Mouse (Mus musculus) intestine, embryonic 15.5 days (tissue): Measurements from ENCODE around the gene Cyp2g1. TPM values are rescaled to one million over a fixed set of nuclear protein-coding genes. Genes with fewer than 3 reads are reported as not detected.
A peak's percentile ranks its signal among the peaks of the same experiment; 100 is the strongest.

Experiments used
- ATAC-seq: fragments of 200-750 bp; cut with Nextera tagmentation; 2 replicates; pipeline ENCODE4 v1.8.0; 2017; ENCODE audit warnings: moderate TSS enrichment, moderate library complexity
- H3K27ac ChIP-seq: fragments of 300-500 bp; sonication (generic); 2 replicates; pipeline ENCODE4 v1.5.1; 2015; ENCODE audit warnings: mild to moderate bottlenecking, inconsistent platforms
- H3K27me3 ChIP-seq: fragments of 300-500 bp; sonication (generic); replicated peaks from 2 replicates; pipeline ENCODE4 v1.6.1; 2015; ENCODE audit warnings: inconsistent platforms
- H3K36me3 ChIP-seq: fragments of 300-500 bp; sonication (generic); 2 replicates; pipeline ENCODE4 v1.6.1; 2015; ENCODE audit warnings: inconsistent platforms
- H3K4me1 ChIP-seq: fragments of 300-500 bp; sonication (generic); replicated peaks from 2 replicates; pipeline ENCODE4 v1.6.1; 2015; ENCODE audit warnings: inconsistent platforms
- H3K4me2 ChIP-seq: fragments of 300-500 bp; sonication (generic); replicated peaks from 2 replicates; pipeline ENCODE4 v1.6.1; 2015; ENCODE audit warnings: mild to moderate bottlenecking, inconsistent platforms
- H3K4me3 ChIP-seq: fragments of 300-500 bp; sonication (generic); replicated peaks from 2 replicates; pipeline ENCODE4 v1.5.1; 2015; ENCODE audit warnings: inconsistent platforms
- H3K9ac ChIP-seq: fragments of 300-500 bp; sonication (generic); 2 replicates; pipeline ENCODE4 v1.6.1; 2015; ENCODE audit warnings: inconsistent platforms
- H3K9me3 ChIP-seq: fragments of 300-500 bp; sonication (generic); 2 replicates; pipeline ENCODE4 v1.6.1; 2016; ENCODE audit warnings: inconsistent platforms
- WGBS: fragments of 180-500 bp; shearing (Covaris S2); methylation state at CpG from one replicate; pipeline ENCODE4 v1.1.7; 2015; 5-methylcytosine and 5-hydroxymethylcytosine counted together
- polyA plus RNA-seq: library from polyadenylated mRNA; unstranded; fragments of >200 nt; fragmentation: Nextera tagmentation; extraction: Ambion mirVana; gene quantifications from 2 replicates; pipeline ENCODE4 v1.2.1, GENCODE M21; 2015

The Cyp2g1 gene
- polyA plus RNA-seq: not detected in 2 replicates

- 96% methylated on average over 2 of the region's 2 CpGs for WGBS
- no peak within 1 kb of the TSS for H3K4me2 ChIP-seq
- H3K27me3 ChIP-seq: no peaks in the 10 kb centered on the region
- H3K4me3 ChIP-seq: no peak within 1 kb of the TSS
- H3K9me3 ChIP-seq: no peaks in the 10 kb centered on the region
- H3K4me1 ChIP-seq: no peaks in the 10 kb centered on the region
- no peak within 1 kb of the TSS for H3K27ac ChIP-seq
- no peak for ATAC-seq
- no peak within 1 kb of the TSS for H3K9ac ChIP-seq
- no peaks in the 10 kb centered on the region for H3K36me3 ChIP-seq
Observed at GRCm38 (mm10) chr7:26808592-26808991, at the start of gene Cyp2g1. Gene Cyp2g1, plus strand, starts transcription at chr7:26808892.

GRCm38 (mm10) chr7:26767084-26767483 is 41.6 kb upstream of the Cyp2g1 start:
- ATAC-seq: no peak
- WGBS: 48% methylated on average over 1 of the region's 1 CpGs
- no peak overlapping the region for H3K27ac ChIP-seq
- H3K9me3 ChIP-seq: no peaks in the 10 kb centered on the region
- H3K36me3 ChIP-seq: no peaks in the 10 kb centered on the region
- H3K27me3 ChIP-seq: no peaks in the 10 kb centered on the region
- no peak overlapping the region for H3K4me3 ChIP-seq
- H3K9ac ChIP-seq: no peak overlapping the region
- H3K4me2 ChIP-seq: no peak overlapping the region
- no peaks in the 10 kb centered on the region for H3K4me1 ChIP-seq

GRCm38 (mm10) chr7:26769881-26770470 is 38.7 kb upstream of the Cyp2g1 start:
- Histone ChIP-seq H3K9ac (no peak overlapping the region), H3K4me2 (no peak overlapping the region), H3K4me3 (no peak overlapping the region), H3K27me3 (no peaks in the 10 kb centered on the region), H3K27ac (no peak overlapping the region), H3K4me1 (no peaks in the 10 kb centered on the region), H3K9me3 (no peaks in the 10 kb centered on the region), H3K36me3 (no peaks in the 10 kb centered on the region)
- 79% methylated on average over 9 of the region's 9 CpGs for WGBS
- ATAC-seq: no peak

- 75% methylated on average over 3 of the region's 3 CpGs for WGBS
- no peak for ATAC-seq
Observed at GRCm38 (mm10) chr7:26772866-26773586, 35.7 kb upstream of the Cyp2g1 start.

GRCm38 (mm10) chr7:26775866-26776265 is 32.8 kb upstream of the Cyp2g1 start:
- no peaks in the 10 kb centered on the region for H3K27me3 ChIP-seq
- H3K4me1 ChIP-seq: no peaks in the 10 kb centered on the region
- no peaks in the 10 kb centered on the region for H3K36me3 ChIP-seq
- WGBS: 16% methylated on average over 6 of the region's 6 CpGs
- peak; percentile 61; the same call in 1 of the 2 replicates for ATAC-seq
- no peak overlapping the region for H3K27ac ChIP-seq
- H3K4me2 ChIP-seq: no peak overlapping the region
- H3K9me3 ChIP-seq: no peaks in the 10 kb centered on the region
- H3K4me3 ChIP-seq: no peak overlapping the region
- H3K9ac ChIP-seq: no peak overlapping the region

More at GRCm38 (mm10) chr7:26772866-26773586, 35.7 kb upstream of the Cyp2g1 start:
- H3K9me3 ChIP-seq: no peaks in the 10 kb centered on the region
- H3K4me1 ChIP-seq: no peaks in the 10 kb centered on the region
- H3K9ac ChIP-seq: no peak overlapping the region
- H3K4me3 ChIP-seq: no peak overlapping the region
- H3K27me3 ChIP-seq: no peaks in the 10 kb centered on the region
- H3K27ac ChIP-seq: no peak overlapping the region
- no peaks in the 10 kb centered on the region for H3K36me3 ChIP-seq
- H3K4me2 ChIP-seq: no peak overlapping the region

- no peak for ATAC-seq
- no peak overlapping the region for H3K4me2 ChIP-seq
- no peak overlapping the region for H3K27ac ChIP-seq
- no peak overlapping the region for H3K4me3 ChIP-seq
- 54% methylated on average over 2 of the region's 2 CpGs for WGBS
- H3K27me3 ChIP-seq: no peaks in the 10 kb centered on the region
- H3K36me3 ChIP-seq: no peaks in the 10 kb centered on the region
- H3K9me3 ChIP-seq: no peaks in the 10 kb centered on the region
- no peak overlapping the region for H3K9ac ChIP-seq
- no peaks in the 10 kb centered on the region for H3K4me1 ChIP-seq
Observed at GRCm38 (mm10) chr7:26777806-26778205, 30.9 kb upstream of the Cyp2g1 start.

- Histone ChIP-seq H3K27me3 (no peaks in the 10 kb centered on the region), H3K4me2 (no peak overlapping the region), H3K36me3 (no peaks in the 10 kb centered on the region), H3K4me3 (no peak overlapping the region), H3K9ac (no peak overlapping the region), H3K27ac (no peak overlapping the region), H3K9me3 (no peaks in the 10 kb centered on the region), H3K4me1 (no peaks in the 10 kb centered on the region)
- no peak for ATAC-seq
- 28% methylated on average over 6 of the region's 6 CpGs for WGBS
Observed at GRCm38 (mm10) chr7:26778474-26778873, 30.2 kb upstream of the Cyp2g1 start.

- WGBS: 79% methylated on average over 5 of the region's 5 CpGs
- no peak for ATAC-seq
Observed at GRCm38 (mm10) chr7:26779799-26780416, 28.8 kb upstream of the Cyp2g1 start.

GRCm38 (mm10) chr7:26780510-26780909 is 28.2 kb upstream of the Cyp2g1 start:
- no peaks in the 10 kb centered on the region for H3K4me1 ChIP-seq
- H3K4me2 ChIP-seq: no peak overlapping the region
- no peaks in the 10 kb centered on the region for H3K27me3 ChIP-seq
- H3K9me3 ChIP-seq: no peaks in the 10 kb centered on the region
- 14% methylated on average over 11 of the region's 11 CpGs for WGBS
- ATAC-seq: no peak
- H3K27ac ChIP-seq: no peak overlapping the region
- no peak overlapping the region for H3K4me3 ChIP-seq
- no peak overlapping the region for H3K9ac ChIP-seq
- H3K36me3 ChIP-seq: no peaks in the 10 kb centered on the region

More at GRCm38 (mm10) chr7:26779799-26780416, 28.8 kb upstream of the Cyp2g1 start:
- Histone ChIP-seq H3K27ac (no peak overlapping the region), H3K4me1 (no peaks in the 10 kb centered on the region), H3K4me2 (no peak overlapping the region), H3K9ac (no peak overlapping the region), H3K9me3 (no peaks in the 10 kb centered on the region), H3K4me3 (no peak overlapping the region), H3K27me3 (no peaks in the 10 kb centered on the region), H3K36me3 (no peaks in the 10 kb centered on the region)

GRCm38 (mm10) chr7:26780998-26781766 is 27.5 kb upstream of the Cyp2g1 start:
- ATAC-seq: peak; percentile 52
- Histone ChIP-seq H3K36me3 (no peaks in the 10 kb centered on the region), H3K4me3 (no peak overlapping the region), H3K9me3 (no peaks in the 10 kb centered on the region), H3K9ac (no peak overlapping the region), H3K4me2 (no peak overlapping the region), H3K27ac (no peak overlapping the region), H3K27me3 (no peaks in the 10 kb centered on the region), H3K4me1 (no peaks in the 10 kb centered on the region)
- 25% methylated on average over 8 of the region's 8 CpGs for WGBS

- Histone ChIP-seq H3K9me3 (no peaks in the 10 kb centered on the region), H3K27me3 (no peaks in the 10 kb centered on the region), H3K4me1 (no peaks in the 10 kb centered on the region), H3K36me3 (no peaks in the 10 kb centered on the region), H3K4me3 (no peak overlapping the region), H3K27ac (no peak overlapping the region), H3K4me2 (no peak overlapping the region), H3K9ac (no peak overlapping the region)
- peak; percentile 79 for ATAC-seq
- WGBS: 15% methylated on average over 8 of the region's 8 CpGs
Observed at GRCm38 (mm10) chr7:26781767-26782131, 26.9 kb upstream of the Cyp2g1 start.

GRCm38 (mm10) chr7:26783163-26783562 is 25.5 kb upstream of the Cyp2g1 start:
- H3K9me3 ChIP-seq: no peaks in the 10 kb centered on the region
- no peak overlapping the region for H3K9ac ChIP-seq
- H3K27ac ChIP-seq: no peak overlapping the region
- H3K27me3 ChIP-seq: no peaks in the 10 kb centered on the region
- H3K4me1 ChIP-seq: no peaks in the 10 kb centered on the region
- H3K4me3 ChIP-seq: no peak overlapping the region
- H3K4me2 ChIP-seq: no peak overlapping the region
- peak; percentile 53; the same call in 1 of the 2 replicates for ATAC-seq
- no peaks in the 10 kb centered on the region for H3K36me3 ChIP-seq
- WGBS: 39% methylated on average over 5 of the region's 5 CpGs
